Mouse (Mus musculus): ENCODE results near the gene Gm49320. TPM values are rescaled to one million over a fixed set of nuclear protein-coding genes. Genes with fewer than 3 reads are reported as not detected.
"Not testable (repeated sequence)": the region's sequence is repeated elsewhere in the genome, so short reads cannot be mapped to it uniquely, and the experiment has no call there.

The Gm49320 gene
- total RNA-seq, 2 experiments from 2014 or later: 0.20 TPM; not detected in 1

GRCm38 (mm10) chr8:4226323-4226722, 12.3 kb upstream of the Gm49320 start:
- no peak for DNase-seq (ENCODE audit: low spot score in 2 of 2)

- DNase-seq (ENCODE audit: low spot score in 2 of 2): no peak
Observed at GRCm38 (mm10) chr8:4226739-4227347, 11.8 kb upstream of the Gm49320 start, which contains the start of gene Lrrc8e. TSS of gene Lrrc8e (plus strand) at chr8:4226827.

GRCm38 (mm10) chr8:4227919-4228318, 10.7 kb upstream of the Gm49320 start:
- no peak for DNase-seq (ENCODE audit: low spot score in 2 of 2)

- no peak for DNase-seq (ENCODE audit: low spot score in 2 of 2)
Observed at GRCm38 (mm10) chr8:4229784-4230183, 8.9 kb upstream of the Gm49320 start.

GRCm38 (mm10) chr8:4230612-4231351, 7.9 kb upstream of the Gm49320 start:
- no peak for DNase-seq (ENCODE audit: low spot score in 2 of 2)

- peak in 1 of 2 experiments; percentile 24 for DNase-seq (ENCODE audit: low spot score in 2 of 2)
Observed at GRCm38 (mm10) chr8:4237814-4238433, 741 bp upstream of the Gm49320 start.

- no peak for DNase-seq (ENCODE audit: low spot score in 2 of 2)
Observed at GRCm38 (mm10) chr8:4239193-4239890, 677 bp downstream of the Gm49320 start.

- no peak for DNase-seq (ENCODE audit: low spot score in 2 of 2)
Observed at GRCm38 (mm10) chr8:4245061-4245460, 6.4 kb downstream of the Gm49320 start.

GRCm38 (mm10) chr8:4245737-4246136, 7.1 kb downstream of the Gm49320 start:
- DNase-seq (ENCODE audit: low spot score in 2 of 2): no peak

GRCm38 (mm10) chr8:4247241-4247640, 8.6 kb downstream of the Gm49320 start:
- DNase-seq (ENCODE audit: low spot score in 2 of 2): no peak

GRCm38 (mm10) chr8:4247951-4248540, 9.4 kb downstream of the Gm49320 start, which contains the start of gene Tgfbr3l:
TSS of gene Tgfbr3l (plus strand) at chr8:4248214.
- no peak for DNase-seq (ENCODE audit: low spot score in 2 of 2)

GRCm38 (mm10) chr8:4249213-4249612, 10.5 kb downstream of the Gm49320 start:
- DNase-seq (ENCODE audit: low spot score in 2 of 2): peak; percentile 61 to 67

GRCm38 (mm10) chr8:4250306-4250970, 11.8 kb downstream of the Gm49320 start:
- peak; percentile 81 to 85 for DNase-seq (ENCODE audit: low spot score in 2 of 2)

- no peak for DNase-seq (ENCODE audit: low spot score in 2 of 2)
Observed at GRCm38 (mm10) chr8:4252116-4252760, 13.6 kb downstream of the Gm49320 start.

GRCm38 (mm10) chr8:4252934-4253841, 14.5 kb downstream of the Gm49320 start, which contains the start of gene Snapc2:
TSS of gene Snapc2 (plus strand) at chr8:4253080.
- DNase-seq (ENCODE audit: low spot score in 2 of 2): peak; percentile 91 to 98

- peak in 1 of 2 experiments; percentile 50 for DNase-seq (ENCODE audit: low spot score in 2 of 2)
Observed at GRCm38 (mm10) chr8:4254001-4254400, 15.3 kb downstream of the Gm49320 start.

- DNase-seq (ENCODE audit: low spot score in 2 of 2): not testable (repeated sequence)
Observed at GRCm38 (mm10) chr8:4255471-4255870, 16.8 kb downstream of the Gm49320 start.

GRCm38 (mm10) chr8:4256911-4257310, 18.2 kb downstream of the Gm49320 start:
- DNase-seq (ENCODE audit: low spot score in 2 of 2): no peak

GRCm38 (mm10) chr8:4257350-4257749, 18.7 kb downstream of the Gm49320 start:
- DNase-seq (ENCODE audit: low spot score in 2 of 2): no peak
